Mouse (Mus musculus): ENCODE measurements at regions not wholly inside any gene's neighbourhood (a gene's known extent, or its start where the extent isn't known, plus 50 kb on each side); places are given as distances from the start of the nearest gene placed in this dataset.

DNA sequence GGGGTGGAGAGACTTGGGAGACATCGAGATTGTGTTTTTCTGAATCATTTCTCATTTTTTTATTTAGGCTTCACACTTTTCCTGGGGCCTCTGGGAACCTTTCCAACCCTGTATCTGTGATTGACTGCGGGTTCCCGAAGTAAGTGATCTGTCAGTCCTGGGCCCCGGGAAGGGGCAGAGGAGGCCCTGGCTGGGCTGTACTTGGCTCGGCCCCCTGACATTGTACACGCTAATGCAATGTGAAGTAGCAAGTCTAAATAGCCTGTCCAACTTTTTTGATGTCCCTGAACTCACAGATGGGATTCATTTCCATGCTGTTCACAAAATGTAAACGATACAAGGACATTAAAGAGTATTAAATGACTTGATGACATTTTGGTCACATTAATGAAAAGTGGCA lies 636.1 kb downstream of the Insc start:
- in situ Hi-C loops (cut with MboI), result no loop called here

DNA sequence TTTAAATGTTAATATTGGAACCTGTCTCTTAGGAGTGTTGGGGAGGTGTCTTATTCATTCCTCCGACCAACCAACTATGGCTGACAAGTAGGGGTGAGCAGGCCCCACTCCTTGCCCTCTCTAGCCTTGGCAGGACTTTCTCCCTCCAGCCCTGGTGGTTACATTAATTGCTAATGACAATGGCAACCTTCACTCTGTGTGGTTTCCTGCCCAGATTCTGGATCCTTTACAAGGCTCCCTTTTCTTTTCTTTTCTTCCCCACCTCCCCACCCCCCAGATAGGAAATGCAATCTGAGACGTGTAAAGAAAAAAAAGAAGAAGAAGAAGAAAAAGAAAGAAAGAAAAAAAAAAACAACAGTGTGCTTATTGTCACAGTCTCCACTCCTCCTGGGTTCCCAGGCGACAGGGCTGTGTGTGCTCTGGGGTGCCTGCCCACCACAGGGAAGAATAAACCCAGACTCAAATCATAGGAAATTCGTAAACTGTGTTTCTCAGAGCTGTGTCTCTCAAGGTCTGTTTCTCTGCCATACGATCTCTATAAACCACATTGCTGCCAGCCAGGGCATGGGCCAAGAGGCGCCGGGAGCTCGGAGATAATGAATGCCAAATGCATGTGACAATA lies 637.6 kb downstream of the Insc start:
- in situ Hi-C loops (cut with MboI), result no loop called here

DNA sequence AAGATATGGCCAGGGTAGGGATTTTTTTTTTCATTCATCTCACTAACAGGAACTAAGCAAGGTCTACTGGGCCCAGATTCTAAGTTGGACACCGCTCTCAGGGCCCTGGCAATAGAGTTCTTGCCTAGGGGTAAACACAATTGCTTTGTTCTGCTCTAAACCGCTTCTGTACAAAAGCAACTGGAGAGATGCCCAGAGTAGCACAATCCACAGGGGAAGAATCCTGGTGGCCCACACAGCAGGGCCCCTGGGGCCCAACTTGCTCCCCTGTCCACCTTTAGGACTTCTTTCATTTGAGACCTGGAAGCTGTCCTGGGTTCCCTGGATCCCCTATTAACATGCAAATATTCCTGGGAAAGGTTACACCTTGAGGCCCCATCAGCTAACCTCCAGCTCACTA lies 639.4 kb downstream of the Insc start:
- in situ Hi-C loops (cut with MboI), result no loop called here

DNA sequence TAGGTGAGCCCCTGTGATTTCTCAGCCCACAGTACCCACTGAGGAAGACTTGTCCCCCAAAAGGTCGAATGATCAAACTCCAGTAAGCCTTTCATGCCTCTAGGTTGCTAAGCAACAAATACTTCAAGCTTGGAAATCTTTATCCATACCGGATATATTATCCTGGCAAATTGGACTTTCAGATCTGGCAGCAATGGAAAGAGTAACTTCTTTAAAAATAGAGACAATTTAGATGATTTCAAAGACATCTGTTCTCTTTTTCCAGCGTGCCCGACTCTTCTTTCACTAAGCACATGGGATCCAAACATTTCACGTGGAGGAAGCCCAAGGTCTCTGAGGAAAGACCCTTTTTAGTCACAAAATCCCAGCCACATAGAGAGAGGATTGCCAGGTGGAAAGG lies 645.4 kb downstream of the Insc start:
- in situ Hi-C loops (cut with MboI), result no loop called here

DNA sequence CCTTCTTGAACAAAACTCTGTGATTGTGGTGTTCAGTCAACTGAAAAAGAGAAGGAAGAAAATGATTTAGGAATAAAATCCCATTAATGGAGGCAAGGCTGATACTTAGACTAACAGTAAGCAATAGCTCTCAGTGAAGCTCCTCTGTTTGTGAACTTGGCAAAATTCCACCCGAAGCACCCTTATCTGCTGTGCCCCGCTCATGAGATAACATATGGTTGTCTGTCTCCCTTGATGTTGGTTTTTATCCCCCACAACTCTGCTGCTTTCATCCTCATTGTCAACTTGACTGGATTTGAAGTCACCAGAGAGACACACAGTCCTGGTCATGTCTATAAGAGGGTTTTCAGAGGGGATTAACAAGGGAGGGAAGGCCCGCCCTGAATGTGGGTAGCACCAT lies 646.1 kb downstream of the Sox6 start:
- in situ Hi-C loops (cut with MboI), result no loop called here

DNA sequence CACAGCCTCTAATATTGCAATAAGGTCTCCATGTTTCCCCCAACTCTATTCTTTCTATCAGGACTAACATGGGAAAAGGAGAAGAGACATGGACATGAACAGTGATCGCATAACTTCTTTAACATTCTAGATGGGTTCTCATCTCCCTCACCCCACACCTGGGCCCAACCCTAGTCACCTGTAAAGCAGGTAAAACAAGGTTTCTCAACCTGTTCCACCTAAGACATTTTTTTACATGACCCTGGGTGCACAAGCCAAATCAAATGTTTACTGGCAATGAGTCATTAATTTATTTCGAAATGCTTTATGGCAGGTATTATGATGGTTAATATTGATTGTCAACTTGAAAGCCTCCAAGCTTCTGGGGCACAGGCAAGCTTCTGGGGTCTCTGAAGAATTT lies 640.4 kb downstream of the Sox6 start:
- in situ Hi-C loops (cut with MboI), result no loop called here

DNA sequence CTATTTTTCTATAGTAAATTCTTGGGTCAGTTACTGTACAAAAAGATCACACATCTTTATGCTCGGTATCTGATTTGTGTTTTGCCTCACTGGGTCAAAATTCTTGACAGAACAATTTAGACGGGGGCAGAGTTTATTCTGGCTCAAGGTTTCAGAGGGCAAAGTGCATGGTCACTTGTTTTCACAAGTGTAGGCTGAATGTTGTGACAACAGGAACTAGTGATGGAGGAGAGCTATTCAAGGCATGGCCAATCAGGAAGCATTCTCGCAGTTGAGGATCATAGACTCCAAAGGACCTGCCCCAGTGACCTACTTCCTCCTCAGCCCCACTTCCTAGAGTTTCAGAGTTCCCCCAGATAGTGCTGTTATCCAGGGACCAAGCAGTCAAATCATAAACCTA lies 639.1 kb downstream of the Sox6 start:
- in situ Hi-C loops (cut with MboI), result no loop called here

DNA sequence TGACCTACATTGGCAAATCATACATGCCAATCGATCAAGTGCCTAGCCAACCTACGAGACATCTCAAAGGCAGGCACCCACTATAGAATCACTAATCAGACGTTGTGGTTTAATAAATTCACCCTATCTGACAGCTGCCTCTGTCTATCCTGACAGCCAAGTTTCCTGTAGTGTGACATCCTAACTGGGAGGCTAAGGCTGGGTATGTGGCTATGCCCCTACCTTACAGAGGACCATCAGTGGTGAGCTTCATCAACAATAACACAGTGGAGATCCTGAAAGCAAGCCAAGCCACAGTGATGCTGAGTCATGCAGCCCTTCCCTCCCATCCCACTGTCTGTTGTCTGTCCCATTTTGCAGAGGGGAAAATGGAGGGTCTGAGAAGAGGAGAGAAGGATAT lies 630.7 kb downstream of the Sox6 start:
- in situ Hi-C loops (cut with MboI), result no loop called here

DNA sequence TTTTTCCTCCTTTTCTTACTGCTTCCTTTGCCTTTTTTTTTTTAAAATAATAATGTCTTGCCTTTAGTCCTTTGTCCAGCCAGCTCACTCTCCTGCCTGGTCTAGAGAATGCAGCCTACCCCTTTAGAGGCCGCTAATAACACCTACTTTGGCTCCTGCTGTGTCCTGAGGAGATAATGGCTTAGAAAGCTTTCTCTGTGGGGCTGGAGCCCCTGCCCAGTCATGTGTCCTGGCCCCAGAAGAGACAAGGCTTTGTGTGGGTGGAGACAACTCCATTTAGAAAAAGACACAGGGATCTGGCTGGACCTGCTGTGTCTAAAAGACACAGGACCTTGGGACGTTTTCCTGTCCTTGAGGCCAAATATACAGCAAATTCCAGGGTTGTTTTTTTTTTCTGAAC lies 629.7 kb downstream of the Sox6 start:
- in situ Hi-C loops (cut with MboI), result no loop called here

DNA sequence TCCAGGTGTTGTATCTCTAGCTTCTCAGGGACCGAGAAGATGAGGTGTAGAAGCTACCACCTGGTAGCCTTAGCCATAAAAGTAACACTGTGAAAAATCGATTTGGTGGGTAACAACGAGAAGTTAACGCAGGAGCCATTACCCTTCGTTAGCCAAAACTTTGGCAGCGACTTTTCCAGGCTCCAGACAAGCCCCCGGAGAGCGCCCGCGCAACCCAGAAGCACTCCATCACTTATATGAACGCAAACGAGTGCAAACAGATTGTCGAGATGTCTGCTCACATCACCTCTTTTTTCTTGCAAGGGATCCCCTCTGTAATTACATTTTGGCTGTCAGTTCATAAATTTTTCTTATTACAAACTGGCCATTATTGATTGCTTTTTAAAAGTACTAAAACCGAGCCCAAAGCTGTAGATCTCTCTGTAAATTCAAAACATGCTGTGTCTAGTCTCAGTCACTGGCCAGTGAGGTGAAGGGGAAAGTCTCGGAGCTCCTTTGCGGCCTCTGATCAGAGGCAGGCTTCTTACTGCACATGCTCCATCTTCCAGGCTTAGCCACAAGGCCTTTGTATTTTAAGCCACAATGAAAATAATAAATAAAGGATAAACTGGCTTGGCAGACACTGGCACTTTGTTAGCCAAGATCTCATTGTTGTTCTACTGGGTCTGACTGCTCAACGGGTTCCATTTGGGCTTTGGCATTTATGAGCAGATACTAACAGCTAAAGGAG lies 627.9 kb downstream of the Sox6 start:
- in situ Hi-C loops (cut with MboI), result no loop called here

DNA sequence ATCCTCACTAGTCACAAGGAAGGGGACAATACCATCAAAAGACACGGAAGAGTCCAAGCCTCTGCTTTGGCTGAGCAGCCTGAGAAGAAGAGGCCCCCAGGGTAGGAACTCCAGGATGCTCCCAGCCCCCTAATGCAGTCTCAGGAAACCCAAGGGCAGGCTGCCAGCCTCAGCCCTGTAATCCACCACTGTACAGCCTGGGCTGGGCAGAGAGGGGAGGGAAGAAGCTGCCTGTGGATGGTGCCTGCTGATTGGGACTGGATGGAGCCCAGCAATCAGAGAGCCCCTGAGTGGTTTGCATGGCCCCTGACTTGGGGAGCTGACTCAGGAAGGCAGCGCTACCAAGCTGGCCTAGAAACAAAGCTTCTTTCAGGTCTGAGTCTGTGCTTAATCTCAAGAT lies 627.1 kb downstream of the Sox6 start:
- in situ Hi-C loops (cut with MboI), result no loop called here

DNA sequence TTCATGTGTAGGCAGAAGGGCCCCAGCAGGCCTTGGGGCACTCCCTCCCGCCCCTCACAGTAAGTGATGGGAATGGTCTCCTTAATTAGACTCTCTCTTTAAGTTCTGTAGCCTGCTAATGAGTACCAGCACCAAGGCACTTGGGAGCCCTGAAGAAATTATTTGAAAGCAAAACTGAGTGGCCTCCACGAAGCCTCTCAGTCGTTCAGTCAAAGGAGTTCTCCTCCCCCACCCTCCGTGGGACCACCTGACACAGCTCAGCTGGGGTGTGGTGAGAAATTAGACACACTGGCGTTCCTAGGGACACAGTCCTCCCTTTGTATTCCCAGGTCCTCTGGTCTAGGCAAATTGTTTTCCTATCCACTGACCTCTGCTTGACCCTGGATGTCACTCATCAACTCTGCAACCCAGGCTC lies 623.4 kb downstream of the Sox6 start:
- in situ Hi-C loops (cut with MboI), result no loop called here

Data from mature B cell (primary cell).